Mouse (Mus musculus): ENCODE results near the gene Nsun2.

- TF ChIP-seq POLR2A (IDR thresholded peaks at IDR 0.05; ENCODE audit: extremely low read depth, insufficient read depth, low read length) (no peak), CTCF (IDR thresholded peaks at IDR 0.05; ENCODE audit: extremely low read depth, insufficient read depth, low read length) (no peak)
Measured at GRCm38 (mm10) chr13:69673921-69674618, 140.5 kb downstream of the Nsun2 start.

Data from cortical plate, adult 2 months (tissue).